Mouse (Mus musculus) testis, adult 2 months (tissue): ENCODE measurements around the gene Aqp7.

Source experiments
- CTCF ChIP-seq: fragments of 200-500 bp; IDR thresholded peaks from 2 replicates; pipeline ENCODE4 v1.5.1; 2012; ENCODE audit warnings: low read depth, mild to moderate bottlenecking, inconsistent platforms, low read length, moderate library complexity; ENCODE audit not compliant: control insufficient read depth, insufficient read depth, insufficient replicate concordance
- POLR2A ChIP-seq: fragments of 200-500 bp; IDR thresholded peaks from 2 replicates; pipeline ENCODE4 v1.6.1; 2012; ENCODE audit warnings: low read depth, mild to moderate bottlenecking, inconsistent platforms, low read length, moderate library complexity; ENCODE audit not compliant: control insufficient read depth

DNA sequence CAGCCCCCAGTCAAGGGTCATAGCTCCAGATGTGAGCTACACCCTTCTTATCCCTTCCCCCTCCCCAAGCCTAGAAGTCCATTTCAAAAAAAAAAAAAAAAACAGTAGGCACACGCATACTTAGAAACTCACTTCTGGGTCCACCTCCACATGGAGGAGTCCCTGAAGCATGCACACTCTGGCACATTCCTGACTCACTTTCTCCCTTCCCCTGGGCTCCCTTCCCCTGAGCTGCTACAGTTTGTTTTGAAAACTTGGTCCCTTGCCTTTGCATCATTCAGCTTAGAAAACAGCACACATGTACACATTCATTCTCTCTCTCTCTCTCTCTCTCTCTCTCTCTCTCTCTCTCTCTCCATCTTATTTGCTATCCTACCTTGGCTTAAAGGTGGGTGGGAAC is 45.0 kb upstream of the Aqp7 start:
- TF ChIP-seq POLR2A (no peak), CTCF (no peak)
